Mouse (Mus musculus): ENCODE data around the gene Lamc2. TPM values are rescaled to one million over a fixed set of nuclear protein-coding genes. Genes with fewer than 3 reads are reported as not detected.

The Lamc2 gene
- polyA plus RNA-seq, 1 experiment from 2014 or later: 71.8 TPM

GRCm38 (mm10) chr1:153095826-153096727 is 90.2 kb downstream of the Lamc2 start:
- Histone ChIP-seq H3K4me2 (ENCODE audit: low read depth, low read length) (peak overlapping the region; percentile 11; the same call in 1 of the 2 replicates), H3K4me1 (replicated peaks; ENCODE audit: control insufficient read depth, insufficient read depth, low read length) (peaks cover 38% of the 10 kb centered on the region), H3K9ac (ENCODE audit: low read length) (no peak overlapping the region), H3K27me3 (ENCODE audit: control insufficient read depth, insufficient read depth, low read depth, low read length) (no peaks in the 10 kb centered on the region), H3K4me3 (ENCODE audit: low read length) (no peak overlapping the region), H3K27ac (ENCODE audit: low read length) (peak overlapping the region; percentile 86), H3K36me3 (ENCODE audit: control insufficient read depth, insufficient read depth, low read length) (no peaks in the 10 kb centered on the region), H3K9me3 (ENCODE audit: control insufficient read depth, low read length) (no peaks in the 10 kb centered on the region)
- peak; percentile 59 for ATAC-seq (ENCODE audit: low read depth)
- 22% methylated on average over 16 of the region's 16 CpGs for WGBS

- Histone ChIP-seq H3K4me3 (ENCODE audit: low read length) (no peak overlapping the region), H3K36me3 (ENCODE audit: control insufficient read depth, insufficient read depth, low read length) (no peaks in the 10 kb centered on the region), H3K4me1 (replicated peaks; ENCODE audit: control insufficient read depth, insufficient read depth, low read length) (peaks cover 37% of the 10 kb centered on the region), H3K27ac (ENCODE audit: low read length) (peak overlapping the region; percentile 86), H3K9me3 (ENCODE audit: control insufficient read depth, low read length) (no peaks in the 10 kb centered on the region), H3K4me2 (ENCODE audit: low read depth, low read length) (no peak overlapping the region), H3K9ac (ENCODE audit: low read length) (no peak overlapping the region), H3K27me3 (ENCODE audit: control insufficient read depth, insufficient read depth, low read depth, low read length) (no peaks in the 10 kb centered on the region)
- WGBS: 66% methylated on average over 6 of the region's 6 CpGs
- ATAC-seq (ENCODE audit: low read depth): no peak
Measured at GRCm38 (mm10) chr1:153095328-153095727, 90.9 kb downstream of the Lamc2 start.

DNA sequence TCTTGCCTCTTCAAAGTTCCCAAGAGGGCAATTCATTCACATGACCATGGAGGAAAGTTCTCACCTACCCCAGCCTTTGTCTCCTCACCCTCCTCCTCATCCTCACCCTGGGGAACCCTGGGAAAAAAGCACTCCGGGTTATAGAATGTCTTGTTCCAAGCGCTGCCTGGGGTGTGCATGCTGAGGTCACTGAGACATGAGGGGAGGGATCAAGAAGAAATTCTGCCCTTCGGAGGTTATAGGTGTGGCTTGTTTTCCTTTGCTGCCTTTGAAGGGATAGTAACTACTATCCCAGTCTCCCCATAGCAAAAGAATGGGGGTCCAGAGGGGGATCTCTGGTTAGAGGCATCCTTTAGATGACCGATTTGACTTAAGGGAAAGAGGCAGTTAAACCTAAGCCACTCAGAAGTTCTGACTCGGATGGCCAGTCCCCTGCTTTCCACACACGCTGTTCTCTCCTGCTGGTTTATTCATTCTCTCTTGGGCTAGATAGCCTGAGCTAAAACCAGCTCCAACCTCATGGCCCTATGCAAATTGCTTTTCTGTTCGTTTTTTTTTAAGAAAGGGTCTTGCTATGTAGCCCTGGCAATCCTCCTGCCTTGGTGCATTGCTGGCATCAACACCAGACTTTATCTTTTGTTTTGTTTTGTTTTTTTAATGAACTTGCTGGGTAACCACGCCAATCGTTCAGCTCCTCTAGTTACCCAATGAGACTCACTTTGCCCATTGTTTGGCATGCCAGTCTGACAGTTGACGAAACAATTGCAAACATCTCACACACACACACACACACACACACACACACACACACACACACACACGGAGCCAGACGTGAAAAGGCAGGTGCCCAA is 91.8 kb downstream of the Lamc2 start:
- H3K4me3 ChIP-seq (ENCODE audit: low read length): no peak overlapping the region
- H3K4me2 ChIP-seq (ENCODE audit: low read depth, low read length): no peak overlapping the region
- no peak for ATAC-seq (ENCODE audit: low read depth)
- H3K9ac ChIP-seq (ENCODE audit: low read length): no peak overlapping the region; the same call in 1 of the 2 replicates
- no peaks in the 10 kb centered on the region for H3K36me3 ChIP-seq (ENCODE audit: control insufficient read depth, insufficient read depth, low read length)
- H3K9me3 ChIP-seq (ENCODE audit: control insufficient read depth, low read length): no peaks in the 10 kb centered on the region
- peaks cover 37% of the 10 kb centered on the region for H3K4me1 ChIP-seq (replicated peaks; ENCODE audit: control insufficient read depth, insufficient read depth, low read length)
- WGBS: 47% methylated on average over 12 of the region's 12 CpGs
- no peaks in the 10 kb centered on the region for H3K27me3 ChIP-seq (ENCODE audit: control insufficient read depth, insufficient read depth, low read depth, low read length)
- no peak overlapping the region for H3K27ac ChIP-seq (ENCODE audit: low read length)

DNA sequence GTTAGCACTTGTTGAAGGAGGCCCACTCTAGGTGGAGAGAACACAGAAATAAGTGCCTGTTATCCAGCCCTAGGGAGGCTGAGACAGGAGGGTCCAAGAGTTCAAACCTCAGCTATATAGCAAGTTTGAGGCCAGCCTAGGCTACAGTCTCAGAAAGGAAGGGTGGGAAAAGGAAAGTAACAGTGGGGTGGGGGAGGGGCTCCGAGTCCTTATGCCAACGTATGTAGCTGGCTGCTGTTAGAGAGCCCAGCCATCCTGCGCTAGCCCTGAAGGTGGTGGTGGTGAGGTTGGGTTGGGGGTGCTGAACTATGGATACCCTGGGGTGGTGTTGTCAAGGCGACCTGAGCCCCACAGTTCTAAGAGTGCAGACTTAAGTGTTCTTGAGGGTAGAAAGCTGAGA is 92.7 kb downstream of the Lamc2 start:
- no peak overlapping the region for H3K4me3 ChIP-seq (ENCODE audit: low read length)
- peaks cover 33% of the 10 kb centered on the region for H3K4me1 ChIP-seq (replicated peaks; ENCODE audit: control insufficient read depth, insufficient read depth, low read length)
- no peak for ATAC-seq (ENCODE audit: low read depth)
- H3K36me3 ChIP-seq (ENCODE audit: control insufficient read depth, insufficient read depth, low read length): no peaks in the 10 kb centered on the region
- no peak overlapping the region for H3K27ac ChIP-seq (ENCODE audit: low read length)
- no peak overlapping the region for H3K4me2 ChIP-seq (ENCODE audit: low read depth, low read length)
- H3K27me3 ChIP-seq (ENCODE audit: control insufficient read depth, insufficient read depth, low read depth, low read length): no peaks in the 10 kb centered on the region
- no peaks in the 10 kb centered on the region for H3K9me3 ChIP-seq (ENCODE audit: control insufficient read depth, low read length)
- 68% methylated on average over 4 of the region's 4 CpGs for WGBS
- H3K9ac ChIP-seq (ENCODE audit: low read length): no peak overlapping the region

DNA sequence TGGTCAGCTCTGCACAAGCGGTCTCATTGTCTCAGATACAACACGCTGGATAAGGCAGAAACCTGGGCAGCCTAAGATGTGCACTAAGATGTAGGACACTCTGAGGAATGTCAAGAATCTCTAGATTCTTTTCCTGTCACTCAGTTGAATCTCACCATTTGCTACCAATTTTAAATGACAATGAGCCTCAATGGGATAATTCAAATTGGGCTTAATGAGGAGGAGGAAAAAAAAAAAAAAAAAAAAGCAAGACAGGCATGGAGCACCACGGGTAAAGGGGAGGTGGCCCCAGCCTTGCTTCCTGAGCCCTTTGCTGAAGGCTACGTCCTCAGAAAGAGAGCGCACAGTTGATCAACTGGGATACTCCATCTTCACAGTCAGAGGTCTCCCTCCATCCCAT is 93.1 kb downstream of the Lamc2 start:
- H3K4me2 ChIP-seq (ENCODE audit: low read depth, low read length): no peak overlapping the region
- peaks cover 32% of the 10 kb centered on the region for H3K4me1 ChIP-seq (replicated peaks; ENCODE audit: control insufficient read depth, insufficient read depth, low read length)
- no peaks in the 10 kb centered on the region for H3K36me3 ChIP-seq (ENCODE audit: control insufficient read depth, insufficient read depth, low read length)
- 70% methylated on average over 5 of the region's 5 CpGs for WGBS
- no peak overlapping the region for H3K9ac ChIP-seq (ENCODE audit: low read length)
- H3K27me3 ChIP-seq (ENCODE audit: control insufficient read depth, insufficient read depth, low read depth, low read length): no peaks in the 10 kb centered on the region
- ATAC-seq (ENCODE audit: low read depth): no peak
- no peak overlapping the region for H3K4me3 ChIP-seq (ENCODE audit: low read length)
- no peaks in the 10 kb centered on the region for H3K9me3 ChIP-seq (ENCODE audit: control insufficient read depth, low read length)
- H3K27ac ChIP-seq (ENCODE audit: low read length): no peak overlapping the region

DNA sequence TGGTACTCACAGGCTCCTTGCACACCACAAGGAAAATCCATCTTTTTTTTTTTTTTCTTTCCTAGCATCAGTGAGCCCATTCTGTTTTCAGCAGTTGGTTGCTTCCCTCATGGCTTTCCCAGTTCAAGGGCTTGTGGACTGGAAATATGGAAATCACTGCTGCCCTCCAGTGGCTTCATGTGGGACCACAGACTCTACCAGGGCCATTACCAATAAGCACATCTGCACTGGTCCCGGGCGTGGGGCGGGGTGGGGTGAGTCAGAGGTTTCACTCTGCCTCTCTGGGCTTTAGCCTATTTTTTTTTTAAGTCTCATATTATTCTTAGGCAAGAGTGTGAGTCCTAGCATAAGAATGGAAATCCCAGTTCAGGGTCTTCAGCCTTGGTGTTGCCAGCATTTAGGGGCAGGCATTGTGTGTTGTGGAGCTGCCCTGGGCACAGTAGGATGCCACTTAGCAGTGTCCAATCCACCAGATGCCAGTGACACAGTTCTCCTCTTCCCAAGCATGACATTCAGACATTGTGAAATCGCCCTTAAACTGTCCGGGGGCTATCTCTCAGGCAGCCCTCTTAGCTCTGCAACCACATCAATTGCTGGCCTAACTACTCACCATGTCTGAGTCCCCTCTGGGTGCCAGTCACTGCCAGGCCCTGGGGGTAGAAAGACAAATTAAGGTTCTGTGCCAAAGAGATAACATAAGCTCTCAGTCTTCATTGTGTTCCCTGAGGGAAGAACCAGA is 93.8 kb downstream of the Lamc2 start:
- H3K4me1 ChIP-seq (replicated peaks; ENCODE audit: control insufficient read depth, insufficient read depth, low read length): peaks cover 32% of the 10 kb centered on the region
- no peak overlapping the region for H3K9ac ChIP-seq (ENCODE audit: low read length)
- WGBS: 48% methylated on average over 5 of the region's 5 CpGs
- H3K27me3 ChIP-seq (ENCODE audit: control insufficient read depth, insufficient read depth, low read depth, low read length): no peaks in the 10 kb centered on the region
- no peak overlapping the region for H3K4me2 ChIP-seq (ENCODE audit: low read depth, low read length)
- peak; percentile 68 for ATAC-seq (ENCODE audit: low read depth)
- H3K36me3 ChIP-seq (ENCODE audit: control insufficient read depth, insufficient read depth, low read length): no peaks in the 10 kb centered on the region
- no peak overlapping the region for H3K4me3 ChIP-seq (ENCODE audit: low read length)
- no peaks in the 10 kb centered on the region for H3K9me3 ChIP-seq (ENCODE audit: control insufficient read depth, low read length)
- H3K27ac ChIP-seq (ENCODE audit: low read length): peak overlapping the region; percentile 84

- ATAC-seq (ENCODE audit: low read depth): peak; percentile 85
- peak overlapping the region; percentile 42; the same call in 1 of the 2 replicates for H3K9ac ChIP-seq (ENCODE audit: low read length)
- H3K4me3 ChIP-seq (ENCODE audit: low read length): no peak overlapping the region
- no peaks in the 10 kb centered on the region for H3K27me3 ChIP-seq (ENCODE audit: control insufficient read depth, insufficient read depth, low read depth, low read length)
- peaks cover 31% of the 10 kb centered on the region for H3K4me1 ChIP-seq (replicated peaks; ENCODE audit: control insufficient read depth, insufficient read depth, low read length)
- WGBS: 23% methylated on average over 9 of the region's 9 CpGs
- H3K9me3 ChIP-seq (ENCODE audit: control insufficient read depth, low read length): no peaks in the 10 kb centered on the region
- H3K27ac ChIP-seq (ENCODE audit: low read length): peak overlapping the region; percentile 84
- H3K4me2 ChIP-seq (ENCODE audit: low read depth, low read length): peak overlapping the region; percentile 21; the same call in 1 of the 2 replicates
- no peaks in the 10 kb centered on the region for H3K36me3 ChIP-seq (ENCODE audit: control insufficient read depth, insufficient read depth, low read length)
Measured at GRCm38 (mm10) chr1:153091438-153092236, 94.6 kb downstream of the Lamc2 start.

GRCm38 (mm10) chr1:153090807-153091206 is 95.4 kb downstream of the Lamc2 start:
- peaks cover 34% of the 10 kb centered on the region for H3K4me1 ChIP-seq (replicated peaks; ENCODE audit: control insufficient read depth, insufficient read depth, low read length)
- H3K9ac ChIP-seq (ENCODE audit: low read length): no peak overlapping the region
- no peaks in the 10 kb centered on the region for H3K27me3 ChIP-seq (ENCODE audit: control insufficient read depth, insufficient read depth, low read depth, low read length)
- 74% methylated on average over 4 of the region's 4 CpGs for WGBS
- no peak overlapping the region for H3K4me2 ChIP-seq (ENCODE audit: low read depth, low read length)
- H3K4me3 ChIP-seq (ENCODE audit: low read length): no peak overlapping the region
- no peak for ATAC-seq (ENCODE audit: low read depth)
- no peaks in the 10 kb centered on the region for H3K9me3 ChIP-seq (ENCODE audit: control insufficient read depth, low read length)
- H3K36me3 ChIP-seq (ENCODE audit: control insufficient read depth, insufficient read depth, low read length): no peaks in the 10 kb centered on the region
- no peak overlapping the region for H3K27ac ChIP-seq (ENCODE audit: low read length)

All from lung, embryonic 16.5 days (tissue).